Mouse (Mus musculus) liver, embryonic 14.5 days (tissue): ENCODE measurements around the gene Il7r. TPM values are rescaled to one million over a fixed set of nuclear protein-coding genes. Genes with fewer than 3 reads are reported as not detected.

Experiments used
- ATAC-seq: fragments of 200-750 bp; cut with Nextera tagmentation; 2 replicates; pipeline ENCODE4 v1.8.0; 2017; ENCODE audit warnings: moderate number of reproducible peaks, mild to moderate bottlenecking, moderate library complexity; ENCODE audit not compliant: insufficient read depth
- DNase-seq, 3 experiments: peaks; one replicate each; pipeline ENCODE4 v3.0.0-alpha.2; 2012 to 2013; ENCODE audit warnings: low read depth in 3 of 3, low spot score in 3 of 3
- H3K27ac ChIP-seq: fragments of 300-500 bp; sonication (generic); 2 replicates; pipeline ENCODE4 v1.5.1; 2014; ENCODE audit warnings: moderate library complexity, mild to moderate bottlenecking, control low read depth, inconsistent platforms
- H3K27me3 ChIP-seq: fragments of 300-500 bp; sonication (generic); 2 replicates; pipeline ENCODE4 v1.6.1; 2014; ENCODE audit warnings: mild to moderate bottlenecking, low read length, moderate library complexity; ENCODE audit not compliant: control insufficient read depth, insufficient read depth
- H3K36me3 ChIP-seq: fragments of 300-500 bp; sonication (generic); replicated peaks from 2 replicates; pipeline ENCODE4 v1.6.1; 2014; ENCODE audit warnings: low read depth; ENCODE audit not compliant: control insufficient read depth, insufficient read depth
- H3K4me1 ChIP-seq, 2 experiments: fragments of 200-500 bp in 1 of 2; fragments of 300-500 bp in 1 of 2; sonication (generic) in 1 of 2; replicated peaks; 2 replicates each; pipeline ENCODE4 v1.6.1; 2012 to 2014; ENCODE audit warnings: antibody characterized with exemption in 1 of 2, inconsistent platforms in 1 of 2, low read length in 1 of 2; ENCODE audit not compliant: control insufficient read depth in 2 of 2, insufficient read depth in 2 of 2
- H3K4me2 ChIP-seq: fragments of 300-500 bp; sonication (generic); 2 replicates; pipeline ENCODE4 v1.6.1; 2014; ENCODE audit warnings: low read depth, mild to moderate bottlenecking, control low read depth, moderate library complexity
- H3K4me3 ChIP-seq, 2 experiments: fragments of 200-500 bp in 1 of 2; fragments of 300-500 bp in 1 of 2; sonication (generic) in 1 of 2; 2 replicates each; pipeline ENCODE4 v1.5.1; 2012 to 2014; ENCODE audit warnings: low read depth in 2 of 2, low read length in 2 of 2, mild to moderate bottlenecking in 2 of 2, control low read depth in 1 of 2, inconsistent platforms in 1 of 2, moderate library complexity in 1 of 2; ENCODE audit not compliant: insufficient read depth in 1 of 2
- H3K9ac ChIP-seq: fragments of 300-500 bp; sonication (generic); replicated peaks from 2 replicates; pipeline ENCODE4 v1.6.1; 2014; ENCODE audit warnings: mild to moderate bottlenecking, control low read depth, moderate library complexity
- H3K9me3 ChIP-seq: fragments of 300-500 bp; sonication (generic); 2 replicates; pipeline ENCODE4 v1.6.1; 2016; ENCODE audit warnings: low read length, mixed read lengths; ENCODE audit not compliant: control insufficient read depth
- CTCF ChIP-seq: IDR thresholded peaks from 2 replicates; pipeline ENCODE4 v1.5.1; 2016; ENCODE audit warnings: antibody characterized with exemption, low read depth, control low read depth
- EP300 ChIP-seq: IDR thresholded peaks from 2 replicates; pipeline ENCODE4 v1.6.1; 2016; ENCODE audit warnings: antibody characterized with exemption, low read depth
- WGBS: fragments of 180-500 bp; shearing (Covaris S2); extraction: QIAGEN DNeasy Blood & Tissue Kit; methylation state at CpG from one replicate; pipeline ENCODE4 v1.1.7; 2014; ENCODE audit not compliant: insufficient replicate concordance; 5-methylcytosine and 5-hydroxymethylcytosine counted together
- polyA plus RNA-seq, 2 experiments: library from polyadenylated mRNA; depleted of rRNA in 1 of 2; stranded (reverse) in 1 of 2; unstranded in 1 of 2; fragments of >200 nt; fragmentation: Nextera tagmentation in 1 of 2; extraction: Ambion mirVana in 1 of 2; gene quantifications; 2 replicates each; pipeline versions ENCODE4 v1.2.1 to v1.2.3; 2012 to 2014

Il7r gene
- polyA plus RNA-seq (2012; rRNA removed) (0.18 and 0.21 TPM in 2 replicates), polyA plus RNA-seq (2014; fragmentation: Nextera tagmentation; extraction: Ambion mirVana) (0.20 and 0.45 TPM in 2 replicates)

- TF ChIP-seq EP300: no peak
- no peak for TF ChIP-seq CTCF
- Histone ChIP-seq H3K9me3 (no peaks in the 10 kb centered on the region), H3K9ac (no peak within 1 kb of the TSS), H3K27ac (no peak within 1 kb of the TSS), H3K36me3 (no peaks in the 10 kb centered on the region), H3K4me1 (no peaks in the 10 kb centered on the region), H3K27me3 (no peaks in the 10 kb centered on the region), H3K4me2 (no peak within 1 kb of the TSS), H3K4me3 (no peak within 1 kb of the TSS)
- DNase-seq (no peak), ATAC-seq (no peak)
- 48% methylated on average over 4 of the region's 4 CpGs for WGBS
Measured at GRCm38 (mm10) chr15:9530076-9530475, at the start of gene Il7r. Gene Il7r, minus strand, starts transcription at chr15:9530176.

- no peaks in the 10 kb centered on the region for H3K27me3 ChIP-seq
- TF ChIP-seq CTCF (peak; percentile 20; the same call in 1 of the 2 replicates), EP300 (no peak)
- no peaks in the 10 kb centered on the region for H3K4me1 ChIP-seq
- no peaks in the 10 kb centered on the region for H3K36me3 ChIP-seq
- WGBS: 48% methylated on average over 4 of the region's 4 CpGs
- no peak overlapping the region for H3K9ac ChIP-seq
- DNase-seq: no peak
- H3K9me3 ChIP-seq: no peaks in the 10 kb centered on the region
- no peak overlapping the region for H3K4me2 ChIP-seq
- no peak for ATAC-seq
- no peak overlapping the region for H3K4me3 ChIP-seq
- no peak overlapping the region for H3K27ac ChIP-seq
Measured at GRCm38 (mm10) chr15:9577303-9577702, 47.3 kb upstream of the Il7r start.

GRCm38 (mm10) chr15:9574796-9575195 is 44.8 kb upstream of the Il7r start:
- DNase-seq (no peak), ATAC-seq (no peak)
- H3K27ac ChIP-seq: no peak overlapping the region
- no peaks in the 10 kb centered on the region for H3K4me1 ChIP-seq
- no peaks in the 10 kb centered on the region for H3K27me3 ChIP-seq
- no peak overlapping the region for H3K4me3 ChIP-seq
- WGBS: 26% methylated on average over 5 of the region's 5 CpGs
- H3K4me2 ChIP-seq: no peak overlapping the region
- TF ChIP-seq CTCF: no peak
- TF ChIP-seq EP300: no peak
- H3K9ac ChIP-seq: no peak overlapping the region
- H3K36me3 ChIP-seq: no peaks in the 10 kb centered on the region
- H3K9me3 ChIP-seq: no peaks in the 10 kb centered on the region

GRCm38 (mm10) chr15:9573361-9573760 is 43.4 kb upstream of the Il7r start:
- no peak overlapping the region for H3K27ac ChIP-seq
- H3K4me2 ChIP-seq: no peak overlapping the region
- H3K4me1 ChIP-seq: no peaks in the 10 kb centered on the region
- H3K9me3 ChIP-seq: no peaks in the 10 kb centered on the region
- ATAC-seq (no peak), DNase-seq (no peak)
- H3K36me3 ChIP-seq: no peaks in the 10 kb centered on the region
- H3K27me3 ChIP-seq: no peaks in the 10 kb centered on the region
- 56% methylated on average over 4 of the region's 4 CpGs for WGBS
- no peak for TF ChIP-seq EP300
- H3K4me3 ChIP-seq: no peak overlapping the region
- no peak overlapping the region for H3K9ac ChIP-seq

GRCm38 (mm10) chr15:9572664-9573063 is 42.7 kb upstream of the Il7r start:
- no peak overlapping the region for H3K4me2 ChIP-seq
- no peaks in the 10 kb centered on the region for H3K4me1 ChIP-seq
- no peak for TF ChIP-seq EP300
- TF ChIP-seq CTCF: no peak
- no peak overlapping the region for H3K4me3 ChIP-seq
- H3K9ac ChIP-seq: no peak overlapping the region
- H3K27ac ChIP-seq: no peak overlapping the region
- ATAC-seq: no peak
- no peaks in the 10 kb centered on the region for H3K36me3 ChIP-seq
- H3K9me3 ChIP-seq: no peaks in the 10 kb centered on the region
- WGBS: 62% methylated on average over 7 of the region's 7 CpGs
- no peak for DNase-seq
- no peaks in the 10 kb centered on the region for H3K27me3 ChIP-seq
